Mouse (Mus musculus) liver, adult 2 months (tissue): Measurements from ENCODE around the gene Timp2. TPM values are rescaled to one million over a fixed set of nuclear protein-coding genes. Genes with fewer than 3 reads are reported as not detected.
"Not testable (repeated sequence)": the region's sequence is repeated elsewhere in the genome, so short reads cannot be mapped to it uniquely, and the experiment has no call there.

ENCODE experiments used
- DNase-seq: peaks from one replicate; pipeline ENCODE4 v3.0.0-alpha.2; 2011; ENCODE audit warnings: low read depth, low spot score; ENCODE audit errors: extremely low read depth
- H3K27ac ChIP-seq: fragments of 200-500 bp; replicated peaks from 2 replicates; pipeline ENCODE4 v1.5.1; 2012; ENCODE audit warnings: low read depth, mild to moderate bottlenecking, control low read depth, inconsistent platforms, low read length; ENCODE audit not compliant: insufficient read depth
- H3K27me3 ChIP-seq: fragments of 200-500 bp; 2 replicates; pipeline ENCODE4 v1.6.1; 2012; ENCODE audit warnings: mild to moderate bottlenecking, moderate library complexity, low read length, inconsistent platforms; ENCODE audit not compliant: control insufficient read depth, insufficient read depth
- H3K36me3 ChIP-seq: fragments of 200-500 bp; 2 replicates; pipeline ENCODE4 v1.6.1; 2012; ENCODE audit warnings: low read length, inconsistent platforms; ENCODE audit not compliant: control insufficient read depth, insufficient read depth
- H3K4me1 ChIP-seq: fragments of 200-500 bp; 2 replicates; pipeline ENCODE4 v1.6.1; 2011; ENCODE audit warnings: low read length; ENCODE audit not compliant: control insufficient read depth, insufficient read depth
- H3K4me3 ChIP-seq: fragments of 200-500 bp; 2 replicates; pipeline ENCODE4 v1.5.1; 2011; ENCODE audit warnings: low read depth, mild to moderate bottlenecking, control low read depth, low read length, moderate library complexity; ENCODE audit not compliant: insufficient read depth
- H3K79me2 ChIP-seq: fragments of 200-500 bp; 2 replicates; pipeline ENCODE4 v1.6.1; 2012; ENCODE audit warnings: inconsistent platforms, mild to moderate bottlenecking, low read length, moderate library complexity; ENCODE audit not compliant: control insufficient read depth, insufficient read depth
- H3K9ac ChIP-seq: fragments of 200-500 bp; 2 replicates; pipeline ENCODE4 v1.6.1; 2012; ENCODE audit warnings: low read depth, mild to moderate bottlenecking, control low read depth, inconsistent platforms, low read length
- CTCF ChIP-seq: fragments of 200-500 bp; IDR thresholded peaks from 2 replicates; pipeline ENCODE4 v1.5.1; 2011; ENCODE audit warnings: low read depth, low read length, control low read depth
- POLR2A ChIP-seq: fragments of 200-500 bp; IDR thresholded peaks from 2 replicates; pipeline ENCODE4 v1.6.1; 2011; ENCODE audit warnings: low read length, control low read depth; ENCODE audit not compliant: insufficient read depth; ENCODE audit errors: extremely low read depth
- WGBS: fragments of 180-500 bp; shearing (Covaris S2); methylation state at CpG from one replicate; pipeline ENCODE4 v1.1.7; 2018; 5-methylcytosine and 5-hydroxymethylcytosine counted together
- polyA plus RNA-seq: library from polyadenylated mRNA; depleted of rRNA; stranded (reverse); fragments of >200 nt; gene quantifications from 2 replicates; pipeline ENCODE4 v1.2.3, GENCODE M21; 2012
- total RNA-seq: library from RNA; depleted of rRNA; stranded (reverse); fragments of >200 nt; gene quantifications from 2 replicates; pipeline ENCODE4 v1.2.3, GENCODE M21; 2014

Timp2 gene
- total and polyA plus RNA-seq, 2 experiments, result 2.6 to 7.9 TPM

GRCm38 (mm10) chr11:118316231-118316806 is 39.2 kb downstream of the Timp2 start:
- WGBS, result 85% methylated on average over 8 of the region's 8 CpGs
- H3K79me2 ChIP-seq, result no peaks in the 10 kb centered on the region
- no peak for DNase-seq
- H3K36me3 ChIP-seq, result no peaks in the 10 kb centered on the region
- no peak overlapping the region for H3K9ac ChIP-seq
- H3K4me1 ChIP-seq, result no peaks in the 10 kb centered on the region
- TF ChIP-seq CTCF (no peak), POLR2A (no peak)
- no peaks in the 10 kb centered on the region for H3K27me3 ChIP-seq
- H3K4me3 ChIP-seq, result no peak overlapping the region
- no peak overlapping the region for H3K27ac ChIP-seq

DNA sequence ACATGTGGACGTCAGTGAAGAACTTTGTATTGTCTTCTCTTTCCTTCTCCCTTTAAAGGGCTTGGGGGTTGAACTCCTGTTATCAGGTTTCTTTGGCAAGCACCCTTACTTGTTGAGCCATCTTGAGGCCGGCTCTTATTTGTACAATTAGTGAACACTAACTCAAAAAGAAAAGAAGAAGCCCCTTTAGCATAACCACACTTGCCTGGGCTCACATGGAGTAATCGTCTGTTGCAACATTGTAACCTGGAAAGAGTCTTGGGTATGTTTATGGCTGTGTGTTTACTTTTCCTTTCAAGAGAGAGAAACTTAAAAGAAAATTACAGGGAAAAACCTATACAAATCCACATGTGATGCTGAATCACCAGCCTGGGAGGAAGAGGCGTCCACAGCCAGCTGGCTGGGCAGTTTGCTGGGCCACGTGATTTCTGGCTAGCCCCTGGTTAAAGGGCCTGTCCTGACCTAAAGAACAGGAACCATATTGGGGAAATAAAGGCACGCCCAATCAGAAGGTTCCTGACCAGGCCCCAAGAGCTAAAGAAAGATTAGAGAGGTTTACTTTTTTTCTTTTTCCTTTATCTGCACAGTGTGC is 43.3 kb downstream of the Timp2 start:
- Histone ChIP-seq H3K79me2 (no peaks in the 10 kb centered on the region), H3K4me1 (no peaks in the 10 kb centered on the region), H3K27me3 (no peaks in the 10 kb centered on the region), H3K36me3 (no peaks in the 10 kb centered on the region), H3K9ac (no peak overlapping the region), H3K4me3 (no peak overlapping the region), H3K27ac (no peak overlapping the region)
- peak; percentile 7 for DNase-seq
- WGBS, result 71% methylated on average over 6 of the region's 6 CpGs
- TF ChIP-seq POLR2A, result no peak
- no peak for TF ChIP-seq CTCF

DNA sequence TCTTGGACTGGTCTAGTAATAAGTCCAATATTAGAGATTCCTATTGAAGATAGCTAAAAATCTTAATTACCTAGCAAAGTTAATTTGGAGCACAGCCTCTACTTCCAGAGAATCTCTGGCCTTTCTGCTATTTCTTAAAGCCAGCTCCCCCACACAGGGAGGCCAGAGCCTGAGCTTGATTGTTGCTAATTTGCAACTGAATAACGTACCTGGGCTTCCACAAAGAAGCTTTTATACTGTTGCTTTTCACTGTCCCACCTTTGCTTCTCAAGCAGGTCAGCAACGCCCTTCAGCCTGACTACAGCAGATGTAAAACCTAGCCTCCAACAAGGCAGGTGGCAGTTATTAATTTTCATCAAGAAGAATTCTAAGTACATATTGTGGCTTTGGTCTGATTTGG is 47.6 kb downstream of the Timp2 start:
- not testable (repeated sequence) for H3K79me2 ChIP-seq, H3K27me3 ChIP-seq, H3K27ac ChIP-seq, H3K4me3 ChIP-seq, H3K36me3 ChIP-seq, DNase-seq, H3K9ac ChIP-seq, H3K4me1 ChIP-seq
- 89% methylated on average over 2 of the region's 2 CpGs for WGBS

GRCm38 (mm10) chr11:118303959-118304358 is 51.6 kb downstream of the Timp2 start:
- not testable (repeated sequence) for H3K4me1 ChIP-seq, H3K27ac ChIP-seq, H3K79me2 ChIP-seq, H3K36me3 ChIP-seq, H3K27me3 ChIP-seq, DNase-seq, H3K9ac ChIP-seq, H3K4me3 ChIP-seq
- WGBS, result 93% methylated on average over 4 of the region's 4 CpGs

- 62% methylated on average over 2 of the region's 2 CpGs for WGBS
- Histone ChIP-seq H3K27me3 (no peaks in the 10 kb centered on the region), H3K4me1 (no peaks in the 10 kb centered on the region), H3K36me3 (no peaks in the 10 kb centered on the region), H3K9ac (no peak overlapping the region), H3K27ac (no peak overlapping the region), H3K4me3 (no peak overlapping the region), H3K79me2 (no peaks in the 10 kb centered on the region)
- DNase-seq, result no peak
- TF ChIP-seq CTCF (no peak), POLR2A (no peak)
Observed at GRCm38 (mm10) chr11:118298810-118299209, 56.7 kb downstream of the Timp2 start.

- Histone ChIP-seq H3K4me1 (no peaks in the 10 kb centered on the region), H3K36me3 (no peaks in the 10 kb centered on the region), H3K27me3 (no peaks in the 10 kb centered on the region), H3K9ac (no peak overlapping the region), H3K79me2 (no peaks in the 10 kb centered on the region), H3K4me3 (no peak overlapping the region), H3K27ac (no peak overlapping the region)
- TF ChIP-seq POLR2A, result no peak
- 84% methylated on average over 3 of the region's 3 CpGs for WGBS
- DNase-seq, result no peak
Observed at GRCm38 (mm10) chr11:118297967-118298366, 57.6 kb downstream of the Timp2 start.
